Mouse (Mus musculus): ENCODE data around the gene H2-T23.

H2-T23 gene

GRCm38 (mm10) chr17:35993675-35994074 lies 39.0 kb downstream of the H2-T23 start:
- DNase-seq (ENCODE audit: low spot score): peak; percentile 82

- DNase-seq (ENCODE audit: low spot score): no peak
Measured at GRCm38 (mm10) chr17:35991781-35992180, 40.9 kb downstream of the H2-T23 start.

GRCm38 (mm10) chr17:35981776-35982175 lies 50.9 kb downstream of the H2-T23 start:
- DNase-seq (ENCODE audit: low spot score): no peak

GRCm38 (mm10) chr17:35980363-35980754 lies 52.3 kb downstream of the H2-T23 start:
- DNase-seq (ENCODE audit: low spot score): peak; percentile 44
